Mouse (Mus musculus) thymus, postnatal 4 days (tissue): Measurements from ENCODE around the gene Ankrd35.
"Not testable (repeated sequence)": the region's sequence is repeated elsewhere in the genome, so short reads cannot be mapped to it uniquely, and the experiment has no call there.

Experiments
- DNase-seq: peaks from one replicate; pipeline ENCODE4 v3.0.0; 2021

Ankrd35 gene

DNA sequence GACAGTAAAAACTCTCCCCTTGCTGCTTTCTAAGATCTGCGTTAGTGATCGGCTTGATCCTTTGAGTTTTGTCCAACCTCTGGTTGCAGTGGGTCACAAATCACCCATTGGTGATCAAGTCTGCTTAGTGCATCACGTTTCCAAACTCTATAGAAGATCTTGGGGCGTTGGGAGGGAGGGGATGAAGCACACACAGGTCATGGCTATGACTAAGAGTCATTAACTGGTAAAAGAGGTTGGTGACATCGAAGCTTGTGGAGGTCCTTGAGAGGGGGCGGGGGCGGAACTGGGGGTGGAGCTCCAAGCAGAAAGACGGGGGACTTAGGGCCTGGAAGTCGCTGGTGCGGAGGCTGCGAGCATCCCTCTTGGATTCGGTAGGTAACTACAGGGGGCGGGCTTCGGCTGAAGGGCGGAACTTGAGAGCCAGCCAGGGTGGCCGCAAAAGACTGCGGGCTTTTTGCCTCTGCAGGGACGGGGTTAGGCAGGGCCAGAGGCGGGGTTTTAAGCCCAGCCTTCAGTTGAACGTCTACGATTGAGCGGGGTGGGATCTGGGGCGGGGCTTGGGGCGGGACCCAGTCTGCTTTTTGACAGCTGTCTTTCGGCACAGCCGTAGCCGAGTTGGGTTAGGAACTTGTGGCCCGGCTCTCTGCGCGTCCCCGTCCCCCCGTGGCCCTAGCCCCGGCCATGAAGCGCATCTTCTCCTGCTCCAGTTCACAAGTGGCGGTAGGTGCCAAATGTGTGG is at the start of gene Ankrd35:
Gene Ankrd35 (plus strand): TSS at position 405 of the 742 bp plus-strand sequence.
- peak; percentile 81 for DNase-seq

DNA sequence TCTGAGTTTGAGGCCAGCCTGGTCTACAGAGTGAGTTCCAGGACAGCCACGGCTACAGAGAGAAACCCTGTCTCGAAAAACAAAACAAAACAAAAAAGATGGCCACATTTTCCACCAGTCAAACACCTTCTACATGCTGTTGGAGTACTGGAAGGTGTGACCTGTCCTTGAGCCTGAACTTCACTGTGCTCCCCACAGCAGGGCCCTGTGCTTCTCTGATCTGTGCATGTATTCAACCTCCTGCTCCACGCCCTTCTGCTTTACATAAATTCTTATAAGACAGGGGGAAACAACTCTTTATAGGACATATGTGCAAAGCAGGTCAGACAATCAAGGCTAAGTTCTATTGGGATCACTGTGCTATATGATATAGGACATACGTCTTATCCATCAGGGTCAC is 46.7 kb upstream of the Ankrd35 start:
- no peak for DNase-seq

DNA sequence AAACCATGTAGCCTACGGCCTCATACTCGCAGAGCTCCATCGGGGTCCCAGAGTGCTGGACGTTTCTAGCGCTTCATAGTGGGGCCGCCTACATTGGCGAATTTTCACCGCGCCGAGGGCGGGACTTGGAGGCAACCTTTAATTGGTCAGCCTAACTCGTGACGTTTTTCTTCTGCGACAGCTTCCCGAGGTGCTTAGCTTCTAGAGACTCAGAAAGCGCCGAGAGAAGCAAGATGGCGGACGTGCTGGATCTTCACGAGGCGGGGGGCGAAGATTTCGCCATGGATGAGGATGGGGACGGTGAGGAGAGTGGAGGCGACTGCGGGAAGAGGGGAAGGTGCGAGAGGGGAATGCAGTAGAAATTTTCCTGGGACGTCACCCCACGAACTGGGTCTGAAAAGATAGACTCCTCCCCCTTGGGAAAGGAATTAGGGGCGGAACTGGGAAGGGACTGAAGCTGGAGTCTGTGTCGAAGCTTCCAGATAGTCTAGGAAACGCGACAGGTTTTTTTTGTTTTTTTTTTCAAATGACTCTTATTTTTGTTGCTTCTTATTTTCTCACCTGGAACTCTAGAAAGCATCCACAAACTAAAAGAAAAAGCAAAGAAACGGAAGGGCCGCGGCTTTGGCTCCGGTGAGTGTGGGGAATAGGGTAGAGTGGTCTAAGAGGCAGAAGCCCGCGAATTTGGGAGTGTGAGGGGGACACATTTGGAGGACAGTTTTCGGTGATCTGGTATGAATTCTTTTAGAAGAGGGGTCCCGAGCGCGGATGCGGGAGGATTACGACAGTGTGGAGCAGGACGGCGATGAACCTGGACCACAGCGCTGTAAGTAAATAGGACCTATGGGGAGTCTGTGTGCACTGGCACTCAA is 40.0 kb upstream of the Ankrd35 start, which contains the start of gene Rbm8a:
Gene Rbm8a (plus strand): TSS at position 205 of the 872 bp plus-strand sequence.
- peak; percentile 94 for DNase-seq

DNA sequence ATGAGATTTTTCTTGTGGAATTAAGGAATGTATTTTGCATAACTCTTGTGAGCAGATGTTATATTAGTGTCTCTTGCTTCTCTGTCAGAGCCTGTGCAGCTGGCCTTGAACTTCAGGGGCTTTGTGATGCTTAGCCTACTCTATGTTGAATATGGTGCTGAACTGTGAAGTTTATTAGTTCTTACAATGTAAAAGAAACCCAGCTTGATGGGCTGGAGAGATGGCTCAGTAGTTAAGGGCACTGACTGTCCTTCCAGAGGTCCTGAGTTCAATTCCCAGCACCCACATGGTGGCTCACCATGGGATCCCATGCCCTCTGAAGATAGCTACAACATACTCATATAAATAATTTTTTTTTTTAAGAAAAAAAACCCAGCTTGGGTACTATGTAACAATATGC is 37.9 kb upstream of the Ankrd35 start:
- DNase-seq = no peak

DNA sequence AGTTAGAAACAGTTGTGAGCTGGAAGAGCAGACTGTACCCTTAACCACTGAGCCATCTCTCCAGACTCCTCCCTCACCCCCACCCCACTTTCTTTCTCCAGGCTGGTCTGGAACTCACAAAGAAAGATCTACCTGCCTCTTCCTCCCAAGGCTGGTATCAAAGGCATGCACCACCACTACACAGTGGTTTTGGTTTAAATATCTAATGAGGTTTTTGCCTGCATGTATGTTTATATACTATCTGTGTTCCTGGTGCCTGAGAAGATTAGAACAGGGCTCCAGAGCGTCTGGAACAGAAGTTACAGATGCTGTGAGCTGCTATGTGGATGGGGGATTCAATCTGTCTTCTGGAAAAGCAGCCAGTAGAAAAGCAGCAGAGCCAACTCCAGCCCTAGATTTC is 35.9 kb upstream of the Ankrd35 start:
- DNase-seq = no peak

DNA sequence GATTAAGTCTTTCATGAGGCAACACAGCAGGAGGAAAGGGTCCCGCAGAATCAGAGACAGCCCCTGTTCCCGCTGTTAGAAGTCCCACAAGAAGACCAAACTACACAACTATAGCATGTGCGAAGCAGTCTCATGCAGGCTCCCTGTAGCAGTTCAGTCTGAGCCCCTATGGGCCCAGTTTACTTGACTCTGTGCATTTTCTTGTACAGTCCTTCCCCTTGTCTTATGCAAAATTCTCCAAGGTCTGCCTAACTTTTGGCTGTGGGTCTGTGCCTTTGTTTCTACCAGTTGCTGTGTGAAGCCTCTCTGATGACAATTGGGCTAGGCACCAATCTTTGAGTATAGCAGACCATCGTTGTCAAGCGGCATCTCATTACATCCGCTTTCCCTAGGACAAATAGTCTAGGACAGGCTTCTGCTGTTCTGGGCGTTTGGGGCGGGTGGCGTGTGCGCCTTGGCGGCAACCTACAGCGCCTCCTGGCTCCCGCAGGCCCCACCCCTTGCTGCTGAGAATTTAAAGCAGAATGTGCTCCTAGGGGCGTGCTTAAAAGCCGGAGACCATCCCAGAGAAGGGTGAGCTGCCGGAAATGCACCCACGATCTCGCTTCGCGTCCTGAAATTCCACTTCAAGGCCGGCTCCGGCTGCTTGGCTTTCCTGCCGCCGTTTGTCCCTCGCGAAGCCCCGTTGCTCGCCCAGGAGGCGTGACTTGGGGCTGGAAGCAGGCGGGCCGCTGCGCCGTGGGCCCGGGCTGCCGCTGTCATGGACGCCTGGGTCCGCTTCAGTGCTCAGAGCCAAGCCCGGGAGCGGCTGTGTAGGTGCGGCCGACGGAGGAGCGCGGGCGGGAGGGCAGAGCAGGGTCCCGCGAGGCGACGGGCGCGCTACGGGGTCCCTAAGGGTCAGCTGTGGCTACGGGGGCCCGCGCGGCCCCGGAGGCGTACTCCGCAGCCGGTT is 34.7 kb upstream of the Ankrd35 start, which contains the start of the genes Pex11b and Gm42957:
Gene Pex11b (plus strand): TSS at position 449 of the 952 bp plus-strand sequence.
Gene Gm42957 (plus strand): TSS at position 547 of the 952 bp plus-strand sequence.
- peak; percentile 87 for DNase-seq

DNA sequence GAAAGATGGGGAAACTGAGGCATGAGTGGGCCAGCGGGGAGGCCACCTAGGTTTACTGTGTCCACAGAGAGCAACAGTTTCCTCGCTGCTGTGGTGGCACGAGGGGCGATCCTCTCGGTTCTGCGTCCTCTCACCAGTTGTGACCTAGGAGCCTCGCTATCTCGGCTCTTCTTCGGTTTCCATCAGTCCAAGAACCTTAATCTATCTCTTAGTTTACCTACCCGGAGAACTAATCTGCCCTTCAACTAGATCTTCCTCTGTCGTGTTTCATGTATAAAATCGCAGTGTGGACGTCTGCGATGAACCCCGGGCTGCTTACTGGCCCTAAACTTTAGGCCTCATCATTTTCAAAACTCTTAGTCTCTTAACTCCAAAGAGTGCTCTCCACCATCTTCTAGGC is 34.0 kb upstream of the Ankrd35 start:
- no peak for DNase-seq

DNA sequence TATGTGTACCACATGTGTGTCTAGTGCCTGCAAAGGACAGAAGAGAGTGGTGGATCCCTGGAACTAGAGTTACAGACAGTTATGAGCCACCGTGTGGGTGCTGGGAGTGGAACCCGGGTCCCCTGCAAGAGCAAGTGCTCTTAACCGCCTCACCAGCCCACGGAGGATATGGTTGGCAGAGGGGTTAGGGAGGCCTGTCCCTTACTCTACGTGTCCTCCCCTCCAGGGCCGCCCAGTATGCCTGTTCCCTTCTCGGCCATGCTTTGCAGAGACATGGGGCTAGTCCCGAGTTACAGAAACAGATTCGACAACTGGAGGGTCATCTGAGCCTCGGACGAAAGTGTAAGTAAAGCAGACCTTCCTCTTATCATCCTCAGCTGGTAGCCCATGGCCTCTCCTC is 33.5 kb upstream of the Ankrd35 start:
- DNase-seq = peak; percentile 19

DNA sequence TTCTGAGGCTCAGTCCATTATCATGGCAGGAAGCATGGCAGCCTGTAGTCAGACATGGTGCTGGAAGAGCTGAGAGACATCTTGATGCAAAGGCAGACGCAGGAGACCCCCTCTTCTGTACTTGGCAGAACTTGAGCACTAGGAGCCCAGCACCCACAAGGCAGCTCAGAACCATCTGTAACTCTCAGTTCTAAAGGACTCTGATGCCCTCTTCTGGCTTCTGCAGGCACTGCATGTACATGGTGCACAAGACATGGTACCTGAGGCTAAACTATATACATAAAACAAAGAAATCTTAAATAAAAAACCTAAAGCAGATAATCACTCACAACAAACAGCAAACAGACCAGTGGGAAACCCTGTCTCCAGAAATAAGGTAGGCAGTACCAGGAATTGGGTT is 30.7 kb upstream of the Ankrd35 start:
- DNase-seq = peak; percentile 85

DNA sequence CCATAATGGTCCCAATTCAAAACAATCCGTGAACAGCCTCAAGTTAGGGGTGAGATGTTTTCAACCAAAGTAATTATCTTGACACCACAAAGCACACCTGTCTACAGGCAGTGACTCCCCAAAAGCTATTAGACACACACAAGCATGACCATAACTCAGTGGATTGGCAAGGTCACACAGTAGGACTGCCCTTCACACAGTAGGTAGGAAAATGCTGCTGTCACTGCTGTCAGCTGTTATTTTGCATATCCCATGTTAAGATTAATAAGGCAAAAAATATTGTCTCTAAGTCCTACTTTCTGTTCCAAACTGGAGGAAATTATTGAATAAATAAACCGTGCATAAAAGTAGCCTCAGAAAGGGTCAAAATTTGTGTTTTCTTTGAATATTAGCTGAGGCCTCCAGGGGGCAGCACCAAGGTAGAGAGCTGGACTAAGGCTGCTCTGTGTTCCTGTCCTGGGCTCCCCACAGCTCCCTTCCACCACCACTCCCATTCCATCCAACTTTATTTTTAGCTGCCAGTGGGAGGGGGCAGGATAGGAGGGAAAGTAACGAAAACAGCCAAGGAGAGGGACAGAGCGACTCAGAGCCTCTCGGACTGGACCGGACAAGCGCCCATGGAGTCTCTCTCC is 24.8 kb upstream of the Ankrd35 start, which contains the start of gene Itga10:
Gene Itga10 (plus strand): TSS at position 567 of the 632 bp plus-strand sequence.
- peak; percentile 55 for DNase-seq

DNA sequence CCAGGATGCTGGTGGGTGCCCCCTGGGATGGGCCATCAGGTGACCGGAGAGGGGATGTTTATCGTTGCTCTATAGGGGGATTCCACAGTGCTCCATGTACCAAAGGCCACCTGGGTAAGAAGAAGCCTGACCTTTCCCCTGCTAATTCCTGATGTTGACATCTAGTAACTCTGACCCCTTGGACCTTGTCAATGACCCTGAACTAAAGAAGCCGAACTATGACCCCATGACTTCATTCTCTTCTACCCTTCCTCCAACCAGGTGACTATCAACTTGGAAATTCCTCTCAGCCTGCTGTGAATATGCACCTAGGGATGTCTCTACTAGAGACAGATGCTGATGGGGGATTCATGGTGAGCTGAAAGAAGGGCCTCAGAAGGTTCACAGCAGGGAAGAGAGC is 22.6 kb upstream of the Ankrd35 start:
- DNase-seq = no peak

DNA sequence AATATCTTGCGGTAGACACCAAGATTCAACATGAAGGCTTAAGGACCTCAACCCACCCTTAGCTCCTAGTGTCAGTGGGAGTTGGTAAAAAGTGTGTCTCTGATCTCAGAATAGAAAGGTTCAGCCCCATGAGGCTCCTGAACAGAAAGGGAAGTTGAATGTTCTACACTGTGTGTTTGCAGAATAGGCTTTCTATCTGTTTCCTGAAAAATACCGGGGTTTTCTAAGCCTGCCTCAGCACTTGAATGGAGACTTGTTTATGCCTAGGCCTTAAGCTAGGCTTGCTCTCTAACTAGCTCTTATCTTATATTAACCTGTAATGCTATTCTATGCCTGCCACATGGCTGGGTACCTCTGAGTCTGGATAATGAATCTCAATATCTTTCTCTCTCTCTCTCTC is 9.0 kb upstream of the Ankrd35 start:
- no peak for DNase-seq

DNA sequence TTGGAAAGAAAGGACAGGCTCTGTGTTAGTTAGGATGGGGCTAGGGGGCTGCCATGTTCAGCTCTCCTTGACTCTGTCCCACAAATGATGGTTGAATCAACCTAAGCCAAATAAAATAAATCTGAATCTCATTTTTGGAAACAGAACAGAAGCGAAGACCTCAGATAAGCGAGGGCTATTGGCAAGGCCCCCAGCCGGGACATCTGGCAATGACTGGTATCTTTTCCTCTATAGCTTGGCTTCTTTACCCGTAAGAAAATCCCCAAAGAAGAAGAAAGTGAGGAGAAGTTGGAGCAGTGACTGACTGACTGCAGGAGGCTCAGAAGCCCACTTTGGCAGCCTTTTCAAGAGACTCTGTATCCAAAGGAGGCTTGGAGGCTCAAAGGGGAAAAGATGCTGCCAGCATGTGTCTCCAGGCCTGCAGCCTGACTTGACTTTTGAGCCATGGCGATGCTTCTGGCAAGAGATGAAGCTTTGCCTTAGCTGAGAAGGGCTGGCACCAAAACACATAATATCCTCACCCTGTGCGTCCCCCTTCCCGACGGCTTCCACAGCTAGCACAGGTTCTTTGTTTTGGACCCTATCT is 7.1 kb upstream of the Ankrd35 start:
- no peak for DNase-seq

DNA sequence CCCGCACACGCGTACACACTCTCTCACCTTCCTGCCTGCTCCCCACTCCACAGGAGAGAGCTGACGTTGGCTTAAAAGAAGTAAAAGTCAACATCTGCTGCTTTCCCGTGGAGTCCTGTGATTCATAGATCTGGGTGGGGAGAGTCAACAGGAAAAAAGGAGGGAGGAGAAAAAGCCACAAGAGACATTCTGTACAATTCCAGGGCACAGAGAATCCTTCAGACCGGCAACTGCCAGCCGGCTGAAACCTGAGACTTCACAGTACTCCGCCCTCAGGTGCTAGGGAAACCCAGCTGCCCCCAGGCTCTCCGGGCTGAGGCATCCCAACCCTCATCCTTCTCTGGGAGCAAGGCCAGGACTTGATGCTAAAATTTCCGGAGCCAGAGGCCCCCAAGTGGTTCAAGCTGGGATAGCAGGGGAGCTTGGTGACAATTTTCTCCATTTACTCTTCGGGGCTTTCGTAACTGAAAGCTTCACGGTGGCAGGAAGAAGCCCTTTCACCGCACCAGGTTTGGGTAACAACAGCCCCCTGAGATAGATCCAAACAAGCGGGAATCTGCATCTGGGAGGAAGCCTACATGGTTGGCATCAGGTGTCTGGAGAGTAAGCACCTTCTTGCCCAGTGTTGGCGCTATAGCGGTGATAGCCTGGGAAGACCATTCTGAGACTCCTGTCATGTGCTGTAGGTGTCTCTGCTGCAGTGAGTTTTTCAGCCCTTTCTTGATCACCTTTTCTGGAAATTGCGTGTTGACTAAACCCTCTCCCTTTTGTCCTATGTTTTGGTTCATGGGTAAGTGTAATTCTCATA is 6.3 kb upstream of the Ankrd35 start:
- peak; percentile 83 for DNase-seq

DNA sequence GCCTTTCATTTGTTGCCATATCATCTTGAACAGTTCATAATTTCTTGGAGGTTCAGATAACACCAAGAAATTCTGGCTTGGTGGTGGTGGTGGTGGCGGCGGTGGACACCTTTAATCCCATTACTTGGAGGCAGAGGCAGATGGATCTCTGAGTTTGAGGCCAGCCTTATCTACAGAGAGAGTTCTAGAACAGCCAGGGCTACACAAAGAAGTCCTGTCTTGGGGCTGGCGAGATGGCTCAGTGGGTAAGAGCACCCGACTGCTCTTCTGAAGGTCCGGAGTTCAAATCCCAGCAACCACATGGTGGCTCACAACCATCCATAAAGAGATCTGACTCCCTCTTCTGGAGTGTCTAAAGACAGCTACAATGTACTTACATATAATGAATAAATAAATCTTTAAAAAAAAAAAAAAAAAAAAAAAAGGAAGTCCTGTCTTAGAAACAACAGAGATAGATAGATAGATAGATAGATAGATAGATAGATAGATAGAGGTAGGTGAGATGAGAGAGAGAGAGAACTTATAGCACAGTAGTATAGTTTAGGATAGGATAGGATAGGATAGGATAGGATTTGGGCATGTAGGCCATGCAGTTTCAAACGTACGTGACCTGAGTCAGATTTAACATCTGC is 4.1 kb upstream of the Ankrd35 start:
- not testable (repeated sequence) for DNase-seq

DNA sequence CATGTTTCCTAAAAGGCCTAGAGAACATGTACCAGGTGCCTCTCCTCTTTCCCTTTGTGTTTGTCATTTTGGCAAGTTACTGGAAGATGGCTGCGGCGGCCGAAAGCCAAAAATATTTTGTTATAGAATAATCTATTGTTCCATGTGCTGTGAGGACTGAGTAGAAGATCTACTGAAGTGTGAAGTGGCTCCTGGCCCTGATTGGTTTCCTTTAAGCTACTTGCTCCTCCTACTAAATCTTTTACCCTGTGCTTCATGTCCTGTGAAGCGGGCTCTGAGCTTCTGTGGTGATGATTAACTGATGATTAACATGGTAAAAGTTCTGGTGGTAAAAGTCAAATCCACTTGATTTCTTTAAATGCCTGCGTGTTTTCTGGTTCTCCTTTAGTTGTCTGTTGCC is 3.0 kb upstream of the Ankrd35 start:
- no peak for DNase-seq

DNA sequence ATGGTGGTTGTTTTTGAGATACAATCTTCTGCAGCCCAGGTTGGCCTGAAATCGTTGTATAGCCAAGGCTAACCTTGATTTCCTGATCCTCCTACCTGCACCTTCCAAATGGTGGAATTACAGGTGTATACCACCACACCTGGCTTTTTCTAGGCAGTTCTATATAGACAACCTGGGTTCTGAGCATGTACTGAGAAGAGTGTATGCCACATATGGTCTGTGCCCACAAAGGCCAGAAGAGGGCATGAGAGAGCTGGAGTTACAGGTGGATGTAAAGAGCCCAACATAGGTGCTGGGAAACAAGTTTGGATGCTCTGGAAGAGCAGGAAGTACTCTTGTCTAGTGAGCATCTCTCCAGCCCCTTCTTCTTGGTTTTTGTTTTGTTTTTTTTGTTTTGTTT is 2.6 kb upstream of the Ankrd35 start:
- DNase-seq = peak; percentile 61

DNA sequence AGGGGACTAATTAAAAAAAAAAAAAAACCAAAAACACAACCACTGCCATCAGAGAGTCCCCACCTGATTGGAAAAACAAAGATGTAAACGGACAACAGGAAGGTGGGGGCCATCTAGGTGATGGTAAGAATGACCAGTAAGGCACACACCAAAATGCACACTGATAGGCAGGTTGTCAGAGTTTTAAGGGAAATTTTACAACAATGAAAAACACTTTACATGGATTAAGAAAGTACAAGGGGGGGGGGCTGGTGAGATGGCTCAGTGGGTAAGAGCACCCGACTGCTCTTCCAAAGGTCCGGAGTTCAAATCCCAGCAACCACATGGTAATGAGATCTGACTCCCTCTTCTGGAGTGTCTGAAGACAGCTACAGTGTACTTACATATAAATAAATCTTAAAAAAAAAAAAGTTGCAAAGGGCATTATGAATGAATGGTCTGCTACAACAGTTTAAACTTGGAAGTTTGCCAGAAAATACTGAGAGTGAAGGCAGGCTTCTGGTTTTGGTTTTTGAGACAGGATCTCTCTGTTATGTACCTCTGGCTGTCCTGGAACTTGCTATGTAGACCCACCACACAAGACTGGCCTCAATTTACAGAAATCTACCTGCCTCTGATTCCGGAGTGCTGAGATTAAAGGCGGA is 1.4 kb upstream of the Ankrd35 start:
- no peak for DNase-seq

DNA sequence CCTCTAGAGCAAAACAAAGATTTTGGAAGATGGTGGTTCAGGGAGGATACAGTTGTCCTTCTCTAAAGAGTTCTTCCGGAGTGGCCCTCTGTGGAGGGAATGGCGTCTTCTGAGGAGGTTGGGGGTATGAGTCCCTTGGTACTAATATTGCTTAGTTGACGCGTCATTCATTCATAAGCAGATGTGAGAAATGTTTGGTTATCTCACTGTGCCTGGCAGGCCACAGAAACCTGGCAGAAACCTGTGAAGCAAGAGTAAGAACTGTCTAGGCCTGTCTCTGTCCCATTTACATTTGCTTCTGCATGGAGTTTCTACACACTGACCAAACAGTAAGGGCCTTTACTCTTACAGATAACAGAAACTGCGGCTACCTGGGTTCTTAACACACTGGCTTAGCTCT is 1.6 kb downstream of the Ankrd35 start:
- no peak for DNase-seq

DNA sequence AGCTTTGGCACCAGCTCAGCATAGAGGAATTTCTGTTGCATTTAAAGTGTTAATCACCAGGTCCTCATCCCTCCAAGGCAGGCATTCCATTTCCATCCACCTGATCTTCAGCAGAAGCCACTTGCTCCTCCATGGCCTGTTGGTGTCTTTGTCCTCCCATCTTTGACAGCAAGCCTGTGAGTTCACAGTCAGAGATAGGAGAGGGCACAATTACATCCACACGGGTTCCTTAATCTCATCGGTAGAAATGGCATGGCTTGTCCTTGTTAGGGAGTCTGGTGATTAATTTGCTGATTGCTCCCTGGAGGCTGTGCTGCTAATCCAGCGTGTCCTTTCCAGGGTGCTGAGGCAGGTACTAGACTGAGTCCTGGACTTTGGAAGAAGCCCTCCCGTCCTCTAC is 3.6 kb downstream of the Ankrd35 start:
- DNase-seq = no peak
